Mouse (Mus musculus): Measurements from ENCODE around the gene Scd1. TPM values are rescaled to one million over a fixed set of nuclear protein-coding genes. Genes with fewer than 3 reads are reported as not detected.
A peak's percentile ranks its signal among the peaks of the same experiment; 100 is the strongest.

The Scd1 gene
- polyA plus RNA-seq, 1 experiment from 2014 or later = 6.8 TPM

DNA sequence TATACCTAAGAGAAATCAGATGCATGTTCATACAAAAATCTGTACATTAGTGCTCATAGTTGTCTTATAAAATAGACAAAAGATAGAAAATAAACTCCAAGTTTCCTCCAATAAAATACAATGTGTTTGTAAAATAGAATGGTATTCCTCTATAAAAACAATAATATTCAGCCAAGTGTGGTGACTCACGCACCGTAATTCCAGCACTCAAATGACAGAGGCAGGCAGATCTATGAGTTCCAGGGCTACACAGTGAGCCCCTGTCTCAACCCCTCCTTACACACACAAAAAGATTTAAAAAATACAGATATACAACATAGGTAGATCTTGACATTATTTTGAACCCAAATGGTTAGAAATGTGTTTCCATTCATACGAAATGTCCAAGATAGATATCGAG lies 15.8 kb downstream of the Scd1 start:
- 90% methylated on average over 4 of the region's 4 CpGs for WGBS
- Histone ChIP-seq H3K27ac (replicated peaks; ENCODE audit: low read depth, low read length) (no peak overlapping the region), H3K9ac (replicated peaks; ENCODE audit: low read length) (no peak overlapping the region), H3K9me3 (ENCODE audit: control insufficient read depth, low read length) (no peaks in the 10 kb centered on the region), H3K4me1 (ENCODE audit: control insufficient read depth, insufficient read depth, low read length) (peaks cover 5% of the 10 kb centered on the region; the same call in 1 of the 2 replicates), H3K4me3 (replicated peaks; ENCODE audit: low read depth, low read length) (no peak overlapping the region), H3K4me2 (ENCODE audit: low read length) (no peak overlapping the region), H3K27me3 (ENCODE audit: control insufficient read depth, insufficient read depth, low read length) (no peaks in the 10 kb centered on the region), H3K36me3 (ENCODE audit: control insufficient read depth, insufficient read depth, low read length) (peaks cover 5% of the 10 kb centered on the region; the same call in 1 of the 2 replicates)
- no peak for DNase-seq
- no peak for ATAC-seq (ENCODE audit: low FRiP score, low TSS enrichment)

DNA sequence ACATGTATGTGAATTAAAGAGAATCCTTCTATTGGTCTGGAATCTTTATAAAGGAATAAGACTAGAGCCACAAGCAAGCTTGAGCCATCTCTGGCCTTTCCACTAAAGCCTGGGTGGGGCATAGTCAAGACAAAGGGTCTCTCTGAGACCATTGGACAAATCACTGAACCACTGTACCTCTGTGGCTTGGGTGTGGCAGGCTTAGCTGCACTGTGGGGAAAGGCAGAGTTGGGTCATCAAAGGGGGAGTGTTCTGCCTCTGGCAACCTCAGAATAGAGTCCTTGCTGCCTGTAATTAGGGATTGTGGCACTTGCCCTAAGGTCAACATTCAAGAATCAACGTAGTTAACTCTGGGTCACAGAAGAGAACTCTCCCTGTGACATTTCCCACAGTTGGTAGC lies 18.2 kb downstream of the Scd1 start:
- no peak overlapping the region for H3K9ac ChIP-seq (replicated peaks; ENCODE audit: low read length)
- 27% methylated on average over 1 of the region's 1 CpGs for WGBS
- no peaks in the 10 kb centered on the region for H3K9me3 ChIP-seq (ENCODE audit: control insufficient read depth, low read length)
- no peak overlapping the region for H3K4me3 ChIP-seq (replicated peaks; ENCODE audit: low read depth, low read length)
- no peak overlapping the region for H3K27ac ChIP-seq (replicated peaks; ENCODE audit: low read depth, low read length)
- H3K27me3 ChIP-seq (ENCODE audit: control insufficient read depth, insufficient read depth, low read length) = no peaks in the 10 kb centered on the region
- peaks cover 5% of the 10 kb centered on the region; the same call in 1 of the 2 replicates for H3K4me1 ChIP-seq (ENCODE audit: control insufficient read depth, insufficient read depth, low read length)
- DNase-seq = no peak
- no peak for ATAC-seq (ENCODE audit: low FRiP score, low TSS enrichment)
- no peaks in the 10 kb centered on the region for H3K36me3 ChIP-seq (ENCODE audit: control insufficient read depth, insufficient read depth, low read length)
- H3K4me2 ChIP-seq (ENCODE audit: low read length) = peak overlapping the region; percentile 85; the same call in 1 of the 2 replicates

DNA sequence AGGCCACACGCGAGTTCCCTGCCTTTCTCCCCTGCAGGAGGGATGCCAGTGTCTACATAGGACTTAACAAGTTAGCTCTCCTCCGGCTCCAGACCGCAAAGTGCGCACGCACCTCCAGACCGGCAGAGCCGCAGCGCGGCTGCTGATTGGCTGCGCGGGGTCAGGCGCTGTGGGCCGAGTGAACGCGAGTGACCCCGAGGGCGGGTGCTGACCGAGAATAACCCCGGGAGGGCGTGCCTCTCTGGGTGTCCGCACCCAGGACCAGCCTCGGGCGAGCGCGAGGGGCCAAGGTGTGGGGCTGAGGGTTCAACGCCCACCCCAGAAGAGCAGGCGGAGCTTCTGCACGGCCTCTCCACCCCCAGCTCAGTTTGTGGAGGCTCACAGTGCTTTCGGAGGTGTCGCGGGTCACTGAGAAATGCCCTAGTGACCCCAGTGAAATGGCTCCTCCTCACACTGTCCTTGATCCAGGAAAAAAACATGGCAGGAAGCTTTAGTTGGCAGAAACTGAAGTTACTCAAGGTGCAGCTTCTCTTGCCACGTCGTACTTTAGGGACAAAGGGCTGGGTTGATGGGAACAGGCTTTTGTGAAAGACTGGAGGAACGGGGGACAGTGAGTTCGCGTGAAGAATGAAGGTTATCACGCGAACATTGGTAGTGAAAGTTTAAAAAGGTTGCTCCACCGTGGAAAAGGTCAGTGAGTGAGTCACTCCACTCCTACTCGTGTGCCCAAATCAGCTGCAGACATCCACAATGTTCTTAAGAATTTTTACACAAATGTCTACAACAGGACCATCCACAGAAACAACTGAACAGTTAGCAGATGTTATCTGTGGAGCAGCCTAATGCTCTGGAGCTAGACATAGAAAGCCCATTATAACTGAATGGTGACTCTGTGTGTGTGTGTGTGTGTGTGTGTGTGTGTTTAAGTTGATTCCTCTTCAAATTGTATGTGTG lies 18.9 kb downstream of the Scd1 start:
- Histone ChIP-seq H3K27me3 (ENCODE audit: control insufficient read depth, insufficient read depth, low read length) (no peaks in the 10 kb centered on the region), H3K36me3 (ENCODE audit: control insufficient read depth, insufficient read depth, low read length) (no peaks in the 10 kb centered on the region), H3K4me3 (replicated peaks; ENCODE audit: low read depth, low read length) (peak overlapping the region; percentile 60), H3K4me1 (ENCODE audit: control insufficient read depth, insufficient read depth, low read length) (peaks cover 5% of the 10 kb centered on the region; the same call in 1 of the 2 replicates), H3K4me2 (ENCODE audit: low read length) (peak overlapping the region; percentile 85), H3K27ac (replicated peaks; ENCODE audit: low read depth, low read length) (peak overlapping the region; percentile 85), H3K9ac (replicated peaks; ENCODE audit: low read length) (peak overlapping the region; percentile 80), H3K9me3 (ENCODE audit: control insufficient read depth, low read length) (no peaks in the 10 kb centered on the region)
- peak; percentile 95 for ATAC-seq (ENCODE audit: low FRiP score, low TSS enrichment)
- DNase-seq = peak; percentile 95
- 4% methylated on average over 41 of the region's 41 CpGs for WGBS

DNA sequence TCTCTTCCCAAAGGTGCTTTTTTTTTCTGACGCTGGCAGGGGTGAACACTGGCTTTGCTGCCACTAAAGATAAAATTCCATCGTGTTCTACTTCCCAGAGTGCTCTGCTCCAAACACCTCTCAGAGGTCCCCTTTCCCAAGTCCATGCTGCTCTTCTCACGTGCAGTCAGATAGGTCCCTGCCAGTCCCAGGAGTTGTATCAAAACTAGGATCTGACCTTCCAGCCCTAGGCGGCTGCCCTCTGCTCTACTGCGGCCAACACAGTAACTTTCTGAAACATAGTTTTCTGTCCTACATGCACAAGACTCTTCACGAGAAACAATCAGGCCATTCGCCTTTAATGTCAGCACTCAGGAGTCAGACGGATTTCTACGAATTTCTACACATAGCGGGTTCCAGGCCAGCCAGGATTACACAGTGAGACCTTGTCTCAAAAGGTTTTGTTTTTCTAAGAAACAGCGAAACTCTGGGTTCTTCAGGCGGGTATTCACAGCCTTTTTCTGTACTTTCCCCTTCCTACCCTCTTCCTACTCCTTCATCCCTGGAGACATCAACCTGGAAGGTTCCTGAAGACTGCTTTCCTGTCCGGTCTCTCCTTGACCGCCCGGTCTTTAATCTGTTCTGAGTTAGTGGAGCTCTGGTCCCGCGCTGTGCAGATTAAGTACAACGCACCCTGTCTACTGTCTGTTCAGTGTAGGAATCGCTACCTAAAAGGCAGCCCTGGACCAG lies 19.8 kb downstream of the Scd1 start:
- peak overlapping the region; percentile 85 for H3K4me2 ChIP-seq (ENCODE audit: low read length)
- H3K27me3 ChIP-seq (ENCODE audit: control insufficient read depth, insufficient read depth, low read length) = no peaks in the 10 kb centered on the region
- no peaks in the 10 kb centered on the region for H3K36me3 ChIP-seq (ENCODE audit: control insufficient read depth, insufficient read depth, low read length)
- peak overlapping the region; percentile 85 for H3K27ac ChIP-seq (replicated peaks; ENCODE audit: low read depth, low read length)
- 32% methylated on average over 19 of the region's 19 CpGs for WGBS
- no peaks in the 10 kb centered on the region for H3K9me3 ChIP-seq (ENCODE audit: control insufficient read depth, low read length)
- peaks cover 5% of the 10 kb centered on the region; the same call in 1 of the 2 replicates for H3K4me1 ChIP-seq (ENCODE audit: control insufficient read depth, insufficient read depth, low read length)
- H3K9ac ChIP-seq (replicated peaks; ENCODE audit: low read length) = peak overlapping the region; percentile 80
- DNase-seq (no peak), ATAC-seq (ENCODE audit: low FRiP score, low TSS enrichment) (no peak)
- peak overlapping the region; percentile 60 for H3K4me3 ChIP-seq (replicated peaks; ENCODE audit: low read depth, low read length)

DNA sequence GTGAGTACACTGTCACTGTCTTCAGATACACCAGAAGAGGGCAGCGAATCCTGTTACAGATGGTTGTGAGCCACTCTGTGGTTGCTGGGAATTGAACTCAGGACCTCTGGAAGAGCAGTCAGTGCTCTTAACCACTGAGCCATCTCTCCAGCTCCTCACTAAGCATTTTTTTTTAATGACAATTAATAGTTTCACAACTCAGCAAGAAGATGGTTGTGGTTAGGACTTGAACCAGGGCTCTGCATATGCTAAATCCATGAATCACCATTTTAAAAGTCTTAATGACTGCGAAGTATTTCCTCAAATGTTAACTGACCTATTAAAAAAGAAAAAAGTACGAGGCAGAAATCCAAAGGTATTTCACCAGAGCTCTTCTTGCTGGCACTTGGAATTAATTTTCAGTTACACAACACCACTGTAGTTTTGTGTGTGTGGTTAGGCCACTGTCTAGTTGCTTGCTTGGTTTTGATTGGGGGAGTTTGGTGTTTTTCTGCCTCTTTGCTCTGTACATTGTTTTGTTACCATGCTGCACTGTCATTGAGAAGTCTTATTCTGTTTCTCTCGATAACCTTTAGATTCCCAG lies 20.5 kb downstream of the Scd1 start:
- H3K9me3 ChIP-seq (ENCODE audit: control insufficient read depth, low read length) = no peaks in the 10 kb centered on the region
- no peaks in the 10 kb centered on the region for H3K27me3 ChIP-seq (ENCODE audit: control insufficient read depth, insufficient read depth, low read length)
- no peak overlapping the region for H3K4me3 ChIP-seq (replicated peaks; ENCODE audit: low read depth, low read length)
- 94% methylated on average over 4 of the region's 4 CpGs for WGBS
- DNase-seq = no peak
- H3K9ac ChIP-seq (replicated peaks; ENCODE audit: low read length) = no peak overlapping the region
- no peak overlapping the region for H3K27ac ChIP-seq (replicated peaks; ENCODE audit: low read depth, low read length)
- peaks cover 5% of the 10 kb centered on the region; the same call in 1 of the 2 replicates for H3K4me1 ChIP-seq (ENCODE audit: control insufficient read depth, insufficient read depth, low read length)
- H3K4me2 ChIP-seq (ENCODE audit: low read length) = no peak overlapping the region
- no peak for ATAC-seq (ENCODE audit: low FRiP score, low TSS enrichment)
- H3K36me3 ChIP-seq (ENCODE audit: control insufficient read depth, insufficient read depth, low read length) = no peaks in the 10 kb centered on the region

DNA sequence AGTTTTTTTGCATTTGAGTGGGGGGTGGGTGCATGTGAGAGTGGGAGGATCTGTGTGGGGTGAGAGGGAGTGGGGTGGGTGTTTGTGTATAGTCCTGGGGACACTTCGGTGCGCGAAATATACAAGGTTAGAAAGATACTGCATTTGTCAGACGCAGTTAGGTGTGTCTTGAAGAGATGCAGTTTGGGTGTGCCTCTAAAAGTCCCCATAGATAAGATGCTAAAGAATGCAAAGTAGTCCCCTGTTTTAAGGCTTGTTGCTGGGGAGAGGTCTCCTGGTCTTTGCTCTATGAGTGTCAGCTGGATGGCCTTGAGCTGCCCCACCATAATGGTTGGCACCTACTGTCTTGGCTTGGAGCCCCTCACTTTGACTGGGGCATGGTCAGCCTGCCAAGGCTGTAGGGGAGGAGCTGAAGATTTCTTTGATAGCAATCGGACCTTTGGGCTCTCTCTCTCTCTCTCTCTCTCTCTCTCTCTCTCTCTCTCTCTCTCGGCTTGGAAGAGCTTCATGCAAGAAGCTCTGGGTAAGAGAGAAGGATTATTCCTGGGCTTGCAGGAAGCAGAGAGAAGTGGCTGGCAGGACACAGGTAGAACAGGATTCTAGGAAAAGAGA lies 21.7 kb downstream of the Scd1 start:
- DNase-seq = no peak
- H3K9ac ChIP-seq (replicated peaks; ENCODE audit: low read length) = no peak overlapping the region
- no peaks in the 10 kb centered on the region for H3K9me3 ChIP-seq (ENCODE audit: control insufficient read depth, low read length)
- H3K4me2 ChIP-seq (ENCODE audit: low read length) = no peak overlapping the region
- no peaks in the 10 kb centered on the region for H3K36me3 ChIP-seq (ENCODE audit: control insufficient read depth, insufficient read depth, low read length)
- no peak for ATAC-seq (ENCODE audit: low FRiP score, low TSS enrichment)
- H3K27me3 ChIP-seq (ENCODE audit: control insufficient read depth, insufficient read depth, low read length) = no peaks in the 10 kb centered on the region
- no peak overlapping the region for H3K4me3 ChIP-seq (replicated peaks; ENCODE audit: low read depth, low read length)
- H3K27ac ChIP-seq (replicated peaks; ENCODE audit: low read depth, low read length) = no peak overlapping the region
- 86% methylated on average over 6 of the region's 6 CpGs for WGBS
- peaks cover 5% of the 10 kb centered on the region; the same call in 1 of the 2 replicates for H3K4me1 ChIP-seq (ENCODE audit: control insufficient read depth, insufficient read depth, low read length)

DNA sequence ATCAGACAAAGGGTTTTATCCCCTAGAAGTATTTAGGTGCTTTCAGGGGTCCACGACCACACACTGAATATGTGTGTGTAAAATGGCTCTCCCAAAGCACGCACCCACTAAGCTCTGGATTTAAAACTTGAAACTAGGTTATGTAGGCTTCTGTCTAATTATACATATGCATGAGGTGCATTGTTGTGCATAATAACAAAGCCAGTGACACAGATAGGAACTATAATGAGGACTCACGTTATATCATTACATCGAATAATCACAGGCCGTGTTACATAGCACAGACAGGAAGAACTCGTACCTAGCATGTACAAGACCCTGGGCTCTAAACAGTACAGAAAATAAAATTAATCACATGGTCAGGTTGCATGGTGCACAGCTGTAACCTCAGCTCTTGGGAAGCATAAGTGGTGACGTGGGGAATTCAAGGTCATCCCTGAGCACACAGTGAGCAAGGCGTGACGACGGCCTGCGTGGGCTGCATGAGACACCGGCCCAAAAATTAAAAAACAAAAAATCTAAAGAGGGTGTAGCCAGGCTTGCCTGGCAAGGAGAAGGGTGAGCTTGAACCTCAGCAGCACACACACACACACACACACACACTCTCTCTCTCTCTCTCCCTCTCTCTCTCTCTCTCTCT lies 24.9 kb downstream of the Scd1 start:
- Histone ChIP-seq H3K27ac (replicated peaks; ENCODE audit: low read depth, low read length) (no peak overlapping the region), H3K9me3 (ENCODE audit: control insufficient read depth, low read length) (no peaks in the 10 kb centered on the region), H3K4me3 (replicated peaks; ENCODE audit: low read depth, low read length) (no peak overlapping the region), H3K4me1 (ENCODE audit: control insufficient read depth, insufficient read depth, low read length) (no peaks in the 10 kb centered on the region), H3K36me3 (ENCODE audit: control insufficient read depth, insufficient read depth, low read length) (no peaks in the 10 kb centered on the region), H3K27me3 (ENCODE audit: control insufficient read depth, insufficient read depth, low read length) (no peaks in the 10 kb centered on the region), H3K4me2 (ENCODE audit: low read length) (no peak overlapping the region), H3K9ac (replicated peaks; ENCODE audit: low read length) (no peak overlapping the region)
- DNase-seq = no peak
- WGBS = 71% methylated on average over 12 of the region's 12 CpGs
- no peak for ATAC-seq (ENCODE audit: low FRiP score, low TSS enrichment)

DNA sequence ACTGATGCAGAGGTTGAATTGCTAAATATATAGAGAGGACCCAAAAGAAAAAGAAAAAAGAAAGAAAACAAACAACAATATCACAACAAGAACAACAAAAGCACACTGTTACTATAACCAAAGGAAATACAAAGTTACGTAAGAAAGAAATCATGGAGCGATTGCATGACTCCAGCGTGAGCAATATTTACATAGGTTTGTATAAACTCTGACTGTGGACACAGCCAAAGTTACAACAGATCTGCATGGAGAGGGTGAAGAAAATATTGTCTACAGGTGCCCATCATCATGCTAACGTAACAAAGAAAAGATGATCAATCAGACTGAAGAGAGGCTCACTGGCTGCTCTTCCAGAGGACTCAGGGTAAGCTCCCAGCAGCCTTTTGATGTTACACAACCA lies 27.6 kb downstream of the Scd1 start:
- Histone ChIP-seq H3K9ac (replicated peaks; ENCODE audit: low read length) (no peak overlapping the region), H3K27ac (replicated peaks; ENCODE audit: low read depth, low read length) (no peak overlapping the region), H3K27me3 (ENCODE audit: control insufficient read depth, insufficient read depth, low read length) (no peaks in the 10 kb centered on the region), H3K36me3 (ENCODE audit: control insufficient read depth, insufficient read depth, low read length) (no peaks in the 10 kb centered on the region), H3K9me3 (ENCODE audit: control insufficient read depth, low read length) (no peaks in the 10 kb centered on the region), H3K4me1 (ENCODE audit: control insufficient read depth, insufficient read depth, low read length) (no peaks in the 10 kb centered on the region), H3K4me3 (replicated peaks; ENCODE audit: low read depth, low read length) (no peak overlapping the region), H3K4me2 (ENCODE audit: low read length) (no peak overlapping the region)
- DNase-seq = no peak
- WGBS = 89% methylated on average over 4 of the region's 4 CpGs
- no peak for ATAC-seq (ENCODE audit: low FRiP score, low TSS enrichment)

Data from midbrain, embryonic 14.5 days (tissue).